Mouse (Mus musculus) T-helper 1 cell (primary cell): ENCODE data around the gene Galnt17.

Experiments used
- in situ Hi-C: fragments of 300-600 bp; cut with MboI, MseI; formaldehyde crosslinking; loops from one replicate; pipeline ENCODE4 v1.15.1; 2025; ENCODE audit warnings: high pct_unique_total_duplicates

Gene Galnt17

GRCm38 (mm10) chr5:130930999-130931398 is 377.3 kb downstream of the Galnt17 start:
- in situ Hi-C loops: loop anchor here (10.0 kb wide), 1 partner anchor 1806 kb away; no protein-coding TSS in a partner anchor

GRCm38 (mm10) chr5:130927794-130928149 is 380.5 kb downstream of the Galnt17 start:
- in situ Hi-C loops: no loop called here

GRCm38 (mm10) chr5:130927138-130927793 is 381.0 kb downstream of the Galnt17 start:
- in situ Hi-C loops: no loop called here

GRCm38 (mm10) chr5:130925681-130926080 is 382.6 kb downstream of the Galnt17 start:
- in situ Hi-C loops: no loop called here

- in situ Hi-C loops: no loop called here
Measured at GRCm38 (mm10) chr5:130924245-130924827, 384.0 kb downstream of the Galnt17 start.

GRCm38 (mm10) chr5:130919969-130920368 is 388.3 kb downstream of the Galnt17 start:
- in situ Hi-C loops: no loop called here

GRCm38 (mm10) chr5:130914606-130915005 is 393.7 kb downstream of the Galnt17 start:
- in situ Hi-C loops: no loop called here

GRCm38 (mm10) chr5:130911551-130911950 is 396.7 kb downstream of the Galnt17 start:
- in situ Hi-C loops: no loop called here

- in situ Hi-C loops: no loop called here
Measured at GRCm38 (mm10) chr5:130901736-130902135, 406.6 kb downstream of the Galnt17 start.

GRCm38 (mm10) chr5:130895991-130896390 is 412.3 kb downstream of the Galnt17 start:
- in situ Hi-C loops: no loop called here

- in situ Hi-C loops: no loop called here
Measured at GRCm38 (mm10) chr5:130891735-130892134, 416.6 kb downstream of the Galnt17 start.

- in situ Hi-C loops: no loop called here
Measured at GRCm38 (mm10) chr5:130880331-130880730, 428.0 kb downstream of the Galnt17 start.

- in situ Hi-C loops: no loop called here
Measured at GRCm38 (mm10) chr5:130875391-130875790, 432.9 kb downstream of the Galnt17 start.

- in situ Hi-C loops: no loop called here
Measured at GRCm38 (mm10) chr5:130871086-130871485, 437.2 kb downstream of the Galnt17 start.

- in situ Hi-C loops: no loop called here
Measured at GRCm38 (mm10) chr5:130869869-130870268, 438.4 kb downstream of the Galnt17 start.

- in situ Hi-C loops: no loop called here
Measured at GRCm38 (mm10) chr5:130862302-130862701, 446.0 kb downstream of the Galnt17 start.

GRCm38 (mm10) chr5:130859736-130860135 is 448.6 kb downstream of the Galnt17 start:
- in situ Hi-C loops: loop anchor here (5.0 to 10.0 kb wide), 2 partner anchors 592 to 705 kb away; no protein-coding TSS in a partner anchor

GRCm38 (mm10) chr5:130858706-130859105 is 449.6 kb downstream of the Galnt17 start:
- in situ Hi-C loops: loop anchor here (5.0 to 10.0 kb wide), 2 partner anchors 591 to 704 kb away; no protein-coding TSS in a partner anchor

GRCm38 (mm10) chr5:130858148-130858547 is 450.1 kb downstream of the Galnt17 start:
- in situ Hi-C loops: loop anchor here (5.0 to 10.0 kb wide), 2 partner anchors 591 to 703 kb away; no protein-coding TSS in a partner anchor

- in situ Hi-C loops: loop anchor here (10.0 kb wide), 1 partner anchor 700 kb away; no protein-coding TSS in a partner anchor
Measured at GRCm38 (mm10) chr5:130854430-130854829, 453.9 kb downstream of the Galnt17 start.

- in situ Hi-C loops: loop anchor here (10.0 kb wide), 1 partner anchor 699 kb away; no protein-coding TSS in a partner anchor
Measured at GRCm38 (mm10) chr5:130853371-130853770, 454.9 kb downstream of the Galnt17 start.

- in situ Hi-C loops: loop anchor here (10.0 kb wide), 1 partner anchor 697 kb away; no protein-coding TSS in a partner anchor
Measured at GRCm38 (mm10) chr5:130852182-130852581, 456.1 kb downstream of the Galnt17 start.

- in situ Hi-C loops: loop anchor here (10.0 kb wide), 1 partner anchor 695 kb away; no protein-coding TSS in a partner anchor
Measured at GRCm38 (mm10) chr5:130849610-130850009, 458.7 kb downstream of the Galnt17 start.
